Mouse (Mus musculus) adrenal gland, adult (tissue): ENCODE data around the gene Tspan32.
A peak's percentile ranks its signal among the peaks of the same experiment; 100 is the strongest.

ENCODE experiments used
- DNase-seq, 2 experiments: peaks; one replicate each; pipeline ENCODE4 v3.0.0; 2022 to 2023; ENCODE audit warnings: low spot score in 1 of 2; ENCODE audit not compliant: inconsistent age in 2 of 2

The Tspan32 gene

GRCm38 (mm10) chr7:143053008-143053899 lies 48.4 kb downstream of the Tspan32 start:
- DNase-seq = peak; percentile 85 to 92

GRCm38 (mm10) chr7:143053961-143054611 lies 49.2 kb downstream of the Tspan32 start:
- DNase-seq = peak; percentile 53 to 77

GRCm38 (mm10) chr7:143054612-143054965 lies 49.7 kb downstream of the Tspan32 start:
- DNase-seq = peak in 1 of 2 experiments; percentile 56

- no peak for DNase-seq
These were observed 50.2 kb downstream of the Tspan32 start for GRCm38 (mm10) chr7:143055001-143055400.

GRCm38 (mm10) chr7:143055499-143056186 lies 50.8 kb downstream of the Tspan32 start:
- DNase-seq = peak in 1 of 2 experiments; percentile 58

GRCm38 (mm10) chr7:143057023-143057422 lies 52.2 kb downstream of the Tspan32 start:
- DNase-seq = peak in 1 of 2 experiments; percentile 54

GRCm38 (mm10) chr7:143057667-143058220 lies 52.9 kb downstream of the Tspan32 start:
- peak in 1 of 2 experiments; percentile 72 for DNase-seq

- DNase-seq = peak; percentile 52 to 71
These were observed 53.4 kb downstream of the Tspan32 start for GRCm38 (mm10) chr7:143058221-143058697.

GRCm38 (mm10) chr7:143059202-143059870 lies 54.5 kb downstream of the Tspan32 start:
- DNase-seq = peak in 1 of 2 experiments; percentile 48

- peak in 1 of 2 experiments; percentile 42 for DNase-seq
These were observed 57.9 kb downstream of the Tspan32 start for GRCm38 (mm10) chr7:143062704-143063103.

- DNase-seq = no peak
These were observed 59.4 kb downstream of the Tspan32 start for GRCm38 (mm10) chr7:143064226-143064625.

- DNase-seq = no peak
These were observed 60.8 kb downstream of the Tspan32 start for GRCm38 (mm10) chr7:143065692-143066091.

- no peak for DNase-seq
These were observed 62.6 kb downstream of the Tspan32 start for GRCm38 (mm10) chr7:143067469-143067868.

GRCm38 (mm10) chr7:143067897-143068296 lies 63.1 kb downstream of the Tspan32 start:
- peak; percentile 48 to 75 for DNase-seq

GRCm38 (mm10) chr7:143068316-143068881 lies 63.6 kb downstream of the Tspan32 start:
- DNase-seq = peak in 1 of 2 experiments; percentile 71

- DNase-seq = peak; percentile 99
These were observed 64.2 kb downstream of the Tspan32 start, which contains the start of gene Tssc4 for GRCm38 (mm10) chr7:143068882-143069591. Tssc4 (plus strand) TSS chr7:143069249.
